Mouse (Mus musculus) limb, embryonic 11.5 days (tissue): ENCODE measurements around the gene Cwh43. TPM values are rescaled to one million over a fixed set of nuclear protein-coding genes. Genes with fewer than 3 reads are reported as not detected.
A peak's percentile ranks its signal among the peaks of the same experiment; 100 is the strongest.

ENCODE experiments used
- ATAC-seq: fragments of 200-750 bp; cut with Nextera tagmentation; 2 replicates; pipeline ENCODE4 v1.8.0; 2017; ENCODE audit warnings: low read depth; ENCODE audit not compliant: insufficient number of reproducible peaks, low FRiP score, low TSS enrichment
- DNase-seq: peaks from one replicate; pipeline ENCODE4 v3.0.0-alpha.2; 2015; ENCODE audit warnings: low spot score
- H3K27ac ChIP-seq: fragments of 300-500 bp; sonication (generic); replicated peaks from 2 replicates; pipeline ENCODE4 v1.5.1; 2014; ENCODE audit warnings: low read depth, mild to moderate bottlenecking, low read length
- H3K27me3 ChIP-seq: fragments of 300-500 bp; sonication (generic); 2 replicates; pipeline ENCODE4 v1.6.1; 2014; ENCODE audit warnings: mild to moderate bottlenecking, low read length, mixed read lengths; ENCODE audit not compliant: control insufficient read depth, insufficient read depth
- H3K36me3 ChIP-seq: fragments of 300-500 bp; sonication (generic); 2 replicates; pipeline ENCODE4 v1.6.1; 2014; ENCODE audit warnings: mild to moderate bottlenecking, low read length, moderate library complexity, mixed read lengths; ENCODE audit not compliant: control insufficient read depth, insufficient read depth
- H3K4me1 ChIP-seq: fragments of 300-500 bp; sonication (generic); 2 replicates; pipeline ENCODE4 v1.6.1; 2014; ENCODE audit warnings: low read length, mixed read lengths; ENCODE audit not compliant: control insufficient read depth, insufficient read depth
- H3K4me2 ChIP-seq: fragments of 300-500 bp; sonication (generic); 2 replicates; pipeline ENCODE4 v1.6.1; 2014; ENCODE audit warnings: low read depth, mild to moderate bottlenecking, moderate library complexity; ENCODE audit not compliant: severe bottlenecking
- H3K4me3 ChIP-seq: fragments of 300-500 bp; sonication (generic); 2 replicates; pipeline ENCODE4 v1.5.1; 2014; ENCODE audit warnings: low read depth, low read length
- H3K9ac ChIP-seq: fragments of 300-500 bp; sonication (generic); 2 replicates; pipeline ENCODE4 v1.6.1; 2014; ENCODE audit warnings: mild to moderate bottlenecking, low read length
- H3K9me3 ChIP-seq: fragments of 300-500 bp; sonication (generic); 2 replicates; pipeline ENCODE4 v1.6.1; 2016; ENCODE audit warnings: low read length; ENCODE audit not compliant: control insufficient read depth
- WGBS: fragments of 180-500 bp; shearing (Covaris S2); extraction: QIAGEN DNeasy Blood & Tissue Kit; methylation state at CpG from one replicate; pipeline ENCODE4 v1.1.7; 2014; 5-methylcytosine and 5-hydroxymethylcytosine counted together
- polyA plus RNA-seq: library from polyadenylated mRNA; unstranded; fragments of >200 nt; fragmentation: Nextera tagmentation; extraction: Ambion mirVana; gene quantifications from 2 replicates; pipeline ENCODE4 v1.2.1, GENCODE M21; 2014

Cwh43 gene
- polyA plus RNA-seq, 1 experiment from 2014 or later = not detected

DNA sequence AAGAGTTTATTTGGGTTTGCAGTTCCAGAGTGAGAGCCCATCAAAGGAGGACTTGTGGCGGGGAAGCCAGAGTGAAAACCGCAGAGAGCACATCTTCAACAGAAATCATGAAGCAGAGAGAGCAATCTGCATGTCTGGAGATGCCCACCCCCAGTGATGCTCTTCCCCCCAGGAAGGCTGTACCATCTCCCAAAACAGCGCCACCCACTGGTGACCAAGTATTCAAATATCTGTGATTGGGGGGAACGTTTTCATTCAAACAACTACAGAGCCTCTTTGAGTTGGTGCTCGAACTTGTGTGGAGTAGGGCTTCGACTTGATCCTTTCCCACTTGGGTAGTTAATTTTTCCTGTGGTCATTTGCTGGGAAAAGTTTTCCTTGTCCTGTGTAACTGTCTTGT, 1.1 kb upstream of the Cwh43 start:
- Histone ChIP-seq H3K4me1 (peaks cover 6% of the 10 kb centered on the region; the same call in 1 of the 2 replicates), H3K27me3 (peaks cover 16% of the 10 kb centered on the region), H3K9me3 (no peaks in the 10 kb centered on the region), H3K4me2 (no peak overlapping the region), H3K9ac (no peak overlapping the region), H3K36me3 (no peaks in the 10 kb centered on the region), H3K4me3 (no peak overlapping the region), H3K27ac (no peak overlapping the region)
- WGBS = 82% methylated on average over 6 of the region's 6 CpGs
- no peak for ATAC-seq
- no peak for DNase-seq

GRCm38 (mm10) chr5:73406861-73407260, 986 bp downstream of the Cwh43 start:
- no peak overlapping the region for H3K4me2 ChIP-seq
- H3K9me3 ChIP-seq = no peaks in the 10 kb centered on the region
- WGBS = 21% methylated on average over 6 of the region's 6 CpGs
- peaks cover 16% of the 10 kb centered on the region for H3K27me3 ChIP-seq
- no peak overlapping the region for H3K27ac ChIP-seq
- H3K36me3 ChIP-seq = no peaks in the 10 kb centered on the region
- peaks cover 6% of the 10 kb centered on the region; the same call in 1 of the 2 replicates for H3K4me1 ChIP-seq
- H3K9ac ChIP-seq = no peak overlapping the region
- no peak overlapping the region for H3K4me3 ChIP-seq
- ATAC-seq = no peak
- no peak for DNase-seq

DNA sequence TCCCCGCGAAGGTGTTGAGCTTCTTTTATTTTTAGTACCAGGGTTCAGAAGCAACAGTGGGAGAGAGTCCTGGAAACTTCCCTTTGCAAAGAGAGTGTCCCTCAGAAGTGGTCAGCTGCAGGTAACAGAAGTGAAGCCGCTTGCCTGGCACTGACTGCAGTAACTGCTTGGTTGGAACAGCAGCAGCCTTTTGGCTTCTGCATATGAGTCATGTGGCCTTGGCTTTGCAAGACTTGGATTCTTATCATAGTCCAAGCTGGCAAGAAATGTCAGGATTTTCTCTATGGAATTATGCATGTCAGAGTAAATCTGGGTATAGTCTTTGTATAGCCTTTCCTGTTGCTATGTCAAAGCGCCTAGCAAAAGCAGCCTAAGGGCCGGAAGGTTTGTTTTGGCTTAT, 4.1 kb downstream of the Cwh43 start:
- Histone ChIP-seq H3K27me3 (peaks cover 16% of the 10 kb centered on the region), H3K4me2 (no peak overlapping the region), H3K36me3 (no peaks in the 10 kb centered on the region), H3K4me3 (no peak overlapping the region), H3K9ac (no peak overlapping the region), H3K4me1 (peaks cover 6% of the 10 kb centered on the region; the same call in 1 of the 2 replicates), H3K27ac (no peak overlapping the region), H3K9me3 (no peaks in the 10 kb centered on the region)
- ATAC-seq = no peak
- 75% methylated on average over 5 of the region's 5 CpGs for WGBS
- DNase-seq = no peak

DNA sequence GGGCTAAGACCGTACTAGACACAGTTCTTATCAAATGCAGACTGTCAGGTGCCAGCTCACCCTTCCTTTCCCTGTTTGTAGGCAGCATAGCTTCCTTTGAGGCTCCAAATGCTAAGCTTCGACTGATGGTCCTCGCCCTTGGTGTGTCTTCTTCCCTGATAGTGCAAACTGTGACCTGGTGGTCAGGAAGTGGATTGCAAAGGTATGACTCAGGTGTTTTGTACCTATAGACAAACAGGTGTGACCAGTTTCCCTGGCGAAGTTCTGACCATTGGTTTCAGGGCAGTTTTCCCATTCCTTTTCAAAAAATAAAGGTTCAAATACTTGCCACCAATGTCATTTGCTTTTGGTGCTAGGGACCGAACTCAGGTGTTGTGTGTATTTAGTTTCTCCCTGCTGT, 5.9 kb downstream of the Cwh43 start:
- H3K4me1 ChIP-seq = no peaks in the 10 kb centered on the region
- no peak overlapping the region for H3K4me2 ChIP-seq
- ATAC-seq = no peak
- no peak overlapping the region for H3K9ac ChIP-seq
- 76% methylated on average over 5 of the region's 5 CpGs for WGBS
- no peaks in the 10 kb centered on the region for H3K36me3 ChIP-seq
- peaks cover 3% of the 10 kb centered on the region; the same call in 1 of the 2 replicates for H3K27me3 ChIP-seq
- no peaks in the 10 kb centered on the region for H3K9me3 ChIP-seq
- DNase-seq = no peak
- no peak overlapping the region for H3K4me3 ChIP-seq
- H3K27ac ChIP-seq = no peak overlapping the region

DNA sequence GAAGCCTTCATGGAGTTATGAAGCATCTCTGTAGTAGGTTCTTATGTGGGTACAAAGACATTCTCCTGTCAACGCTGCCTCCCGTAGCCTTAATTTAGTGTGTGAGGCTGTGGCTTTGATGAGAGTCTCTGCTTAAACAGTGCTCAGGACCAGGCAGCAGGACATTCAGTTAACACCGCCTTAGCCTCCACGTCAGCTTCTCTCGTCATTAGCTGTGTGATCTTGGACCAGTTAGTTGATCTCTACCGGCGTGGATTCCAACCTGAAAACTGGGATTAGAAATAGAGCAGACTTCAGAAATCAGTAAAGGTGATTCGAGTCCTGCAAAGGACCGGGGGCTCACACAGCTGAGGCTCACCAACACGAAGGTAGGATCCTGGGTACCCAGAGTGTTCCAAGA, 8.3 kb downstream of the Cwh43 start:
- Histone ChIP-seq H3K27me3 (no peaks in the 10 kb centered on the region), H3K27ac (no peak overlapping the region), H3K9me3 (no peaks in the 10 kb centered on the region), H3K4me3 (no peak overlapping the region), H3K4me1 (no peaks in the 10 kb centered on the region), H3K9ac (no peak overlapping the region), H3K36me3 (no peaks in the 10 kb centered on the region), H3K4me2 (no peak overlapping the region)
- WGBS = 76% methylated on average over 10 of the region's 10 CpGs
- DNase-seq = no peak
- ATAC-seq = no peak

GRCm38 (mm10) chr5:73419045-73419695, 13.3 kb downstream of the Cwh43 start:
- DNase-seq (no peak), ATAC-seq (no peak)
- no peak overlapping the region for H3K27ac ChIP-seq
- H3K36me3 ChIP-seq = no peaks in the 10 kb centered on the region
- H3K4me2 ChIP-seq = no peak overlapping the region
- 62% methylated on average over 11 of the region's 11 CpGs for WGBS
- no peak overlapping the region for H3K9ac ChIP-seq
- no peaks in the 10 kb centered on the region for H3K9me3 ChIP-seq
- no peaks in the 10 kb centered on the region for H3K4me1 ChIP-seq
- H3K4me3 ChIP-seq = no peak overlapping the region
- no peaks in the 10 kb centered on the region for H3K27me3 ChIP-seq

DNA sequence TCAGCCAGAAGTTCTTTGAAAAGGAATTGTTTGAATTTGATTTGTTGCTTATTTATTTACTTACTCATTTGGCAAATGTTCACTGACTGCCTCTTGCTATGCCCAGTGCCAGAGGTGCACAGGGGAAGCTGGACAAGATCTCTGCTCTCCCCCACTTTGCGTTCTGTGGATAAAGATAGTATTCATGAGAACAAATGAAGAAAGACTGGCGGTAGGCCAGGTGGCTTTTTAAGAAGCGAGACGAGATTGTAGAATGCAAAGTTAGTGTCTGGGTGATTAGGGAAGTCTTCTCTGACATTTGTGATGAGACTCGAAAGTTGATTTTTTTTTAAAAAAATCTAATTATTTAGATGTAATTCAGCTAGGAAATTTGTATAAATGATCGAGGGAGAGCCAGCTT, 20.9 kb downstream of the Cwh43 start:
- no peaks in the 10 kb centered on the region for H3K27me3 ChIP-seq
- H3K36me3 ChIP-seq = no peaks in the 10 kb centered on the region
- WGBS = 87% methylated on average over 6 of the region's 6 CpGs
- no peaks in the 10 kb centered on the region for H3K4me1 ChIP-seq
- H3K4me2 ChIP-seq = no peak overlapping the region
- no peak for DNase-seq
- no peaks in the 10 kb centered on the region for H3K9me3 ChIP-seq
- no peak overlapping the region for H3K9ac ChIP-seq
- no peak for ATAC-seq
- no peak overlapping the region for H3K27ac ChIP-seq
- H3K4me3 ChIP-seq = no peak overlapping the region

GRCm38 (mm10) chr5:73431581-73431980, 25.7 kb downstream of the Cwh43 start:
- DNase-seq (peak; percentile 82), ATAC-seq (no peak)
- Histone ChIP-seq H3K4me2 (no peak overlapping the region), H3K4me1 (no peaks in the 10 kb centered on the region), H3K9me3 (no peaks in the 10 kb centered on the region), H3K27ac (no peak overlapping the region), H3K36me3 (no peaks in the 10 kb centered on the region), H3K27me3 (no peaks in the 10 kb centered on the region), H3K4me3 (no peak overlapping the region), H3K9ac (no peak overlapping the region; the same call in 1 of the 2 replicates)
- 26% methylated on average over 14 of the region's 14 CpGs for WGBS

DNA sequence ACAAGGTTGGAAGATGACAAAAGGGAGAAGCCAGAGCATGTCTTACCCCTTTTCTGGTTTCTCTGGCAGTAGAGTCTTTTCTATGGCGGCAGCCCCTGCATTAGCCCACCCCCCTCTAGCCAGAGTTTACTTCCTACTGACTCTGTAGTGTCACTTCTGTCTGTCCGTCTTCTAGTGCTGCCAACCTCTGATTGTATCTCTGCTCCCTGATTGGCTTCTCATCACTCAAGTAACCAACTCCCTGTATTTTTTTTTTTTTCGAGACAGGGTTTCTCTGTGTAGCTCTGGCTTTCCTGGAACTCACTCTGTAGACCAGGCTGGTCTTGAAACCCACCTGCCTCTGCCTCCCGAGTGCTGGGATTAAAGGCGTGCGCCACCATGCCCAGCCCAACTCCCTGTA, 26.9 kb downstream of the Cwh43 start:
- DNase-seq = no peak
- WGBS = 88% methylated on average over 6 of the region's 6 CpGs

More for the DNA sequence above, 26.9 kb downstream of the Cwh43 start:
- Histone ChIP-seq H3K9ac (no peak overlapping the region), H3K4me3 (no peak overlapping the region), H3K36me3 (no peaks in the 10 kb centered on the region), H3K27ac (no peak overlapping the region), H3K4me1 (no peaks in the 10 kb centered on the region), H3K4me2 (no peak overlapping the region), H3K27me3 (no peaks in the 10 kb centered on the region), H3K9me3 (no peaks in the 10 kb centered on the region)
- no peak for ATAC-seq
